25 mouse cellular contexts compared by ENCODE assay signal in the genomic region with DNA sequence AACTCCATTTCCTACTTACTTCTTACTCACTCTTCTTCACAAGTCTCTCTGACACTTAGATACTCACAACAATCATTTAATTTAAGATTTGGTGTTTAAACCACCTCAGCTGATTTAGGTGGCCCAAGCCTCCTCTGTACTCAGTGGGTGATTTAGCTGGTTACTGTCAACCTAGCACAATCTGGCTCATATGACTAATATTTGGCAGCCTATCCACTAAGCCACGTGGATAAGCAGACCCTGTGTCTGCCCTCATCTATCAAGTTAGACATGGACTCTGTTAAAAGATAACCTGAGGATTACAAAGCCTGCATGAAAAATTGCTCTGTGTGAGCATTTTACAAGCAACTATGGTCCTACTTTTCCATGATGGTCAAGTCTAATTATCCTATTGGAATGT. TPM values are rescaled to one million over a fixed set of nuclear protein-coding genes. Genes with fewer than 3 reads are reported as not detected.
"Had no signal": no experiment of that assay in that cellular context is flagged by ENCODE, and none has a peak within 500 bp of the region (broad histone marks: within the 10 kb centered on the region; RNA-seq: fewer than 3 reads in every experiment).

No protein-coding gene starts in this region.

- H3K27me3 ChIP-seq: limb, embryonic 13.5 days; liver, embryonic 12.5 days; liver, embryonic 15.5 days; lung, embryonic 15.5 days; midbrain, embryonic 15.5 days; neural tube, embryonic 12.5 days; neural tube, embryonic 15.5 days had no signal

- H3K4me1 ChIP-seq: limb, embryonic 10.5 days; limb, embryonic 13.5 days; liver, embryonic 12.5 days; liver, embryonic 15.5 days; lung, embryonic 15.5 days; midbrain, embryonic 15.5 days had no signal

- H3K9ac ChIP-seq: limb, embryonic 13.5 days; liver, embryonic 12.5 days; liver, embryonic 15.5 days; lung, embryonic 15.5 days; midbrain, embryonic 15.5 days; neural tube, embryonic 12.5 days; neural tube, embryonic 15.5 days had no signal

- ATAC-seq: hindbrain, postnatal 0 days; inflammation-experienced regulatory T-cells, adult 6 months; intestine, embryonic 16.5 days; liver, embryonic 12.5 days; midbrain, embryonic 15.5 days had no signal

- H3K9me3 ChIP-seq: limb, embryonic 10.5 days; limb, embryonic 13.5 days; liver, embryonic 12.5 days; liver, embryonic 15.5 days; lung, embryonic 15.5 days; midbrain, embryonic 15.5 days; neural tube, embryonic 12.5 days; neural tube, embryonic 15.5 days had no signal

- H3K4me2 ChIP-seq: limb, embryonic 13.5 days; liver, embryonic 12.5 days; liver, embryonic 15.5 days; lung, embryonic 15.5 days; midbrain, embryonic 11.5 days; midbrain, embryonic 15.5 days; neural tube, embryonic 12.5 days; neural tube, embryonic 15.5 days had no signal

- H3K27ac ChIP-seq: hindbrain, postnatal 0 days; limb, embryonic 10.5 days; limb, embryonic 13.5 days; liver, embryonic 12.5 days; liver, embryonic 15.5 days; lung, embryonic 15.5 days; midbrain, embryonic 15.5 days; neural tube, embryonic 12.5 days; neural tube, embryonic 15.5 days; stomach, postnatal 0 days had no signal

- DNase-seq: liver; lung, adult 18-20 months; lung, postnatal 10 days; lung, postnatal 4 days; right cerebral cortex, adult 18-20 months; right cerebral cortex, postnatal 14 days; right cerebral cortex, postnatal 4 days; thymus, adult 2 months; thymus, postnatal 14 days; thymus, postnatal 4 days had no signal

- H3K36me3 ChIP-seq: limb, embryonic 10.5 days; limb, embryonic 13.5 days; liver, embryonic 12.5 days; liver, embryonic 15.5 days; lung, embryonic 15.5 days; midbrain, embryonic 15.5 days; neural tube, embryonic 12.5 days; neural tube, embryonic 15.5 days had no signal

- H3K4me3 ChIP-seq: limb, embryonic 10.5 days; limb, embryonic 13.5 days; liver, embryonic 12.5 days; liver, embryonic 15.5 days; lung, embryonic 15.5 days; midbrain, embryonic 15.5 days; neural tube, embryonic 12.5 days; neural tube, embryonic 15.5 days had no signal

RNA-seq across cellular contexts. Expression of a gene that starts 19.7 kb away (rescaled TPM):
- total RNA-seq: megakaryocyte progenitor cell, adult 5-6 weeks; megakaryocyte-erythroid progenitor cell, adult 5-6 weeks had no signal
- polyA plus RNA-seq: inflammation-experienced regulatory T-cells, adult 6 months; liver, embryonic 15.5 days had no signal
